Mouse (Mus musculus) adrenal gland, postnatal 25 days (tissue): ENCODE measurements around the gene Gps1. TPM values are rescaled to one million over a fixed set of nuclear protein-coding genes. Genes with fewer than 3 reads are reported as not detected.
"Not testable (repeated sequence)": the region's sequence is repeated elsewhere in the genome, so short reads cannot be mapped to it uniquely, and the experiment has no call there.

Source experiments
- DNase-seq: peaks from one replicate; pipeline ENCODE4 v3.0.0; 2021; ENCODE audit warnings: mixed read lengths
- long read RNA-seq: library from polyadenylated mRNA; stranded (forward); transcript quantifications from one replicate; pipeline ENCODE4 v2.0.0, GENCODE M21; 2021
- total RNA-seq: library from RNA; stranded (reverse); gene quantifications from 2 replicates; pipeline ENCODE4 v1.2.3, GENCODE M21; 2021

Gene Gps1
- 120 and 131 TPM in 2 replicates for total RNA-seq
- long read RNA-seq, transcript Gps1-207 (14 exons, 2,000 nt) = minor isoform, 67 of 292 reads
- long read RNA-seq, transcript Gps1-202 (14 exons, 1,827 nt) = major isoform, 159 of 292 reads
- long read RNA-seq, transcript Gps1-201 (13 exons, 1,925 nt) = minor isoform, 16 of 292 reads
- long read RNA-seq, transcript Gps1-208 (14 exons, 1,843 nt) = minor isoform, 18 of 292 reads
- long read RNA-seq, partial matches to known transcripts = 18 of 292 reads
- long read RNA-seq, other reads (novel, unspliced or antisense) = 14 of 292 reads

- peak; percentile 87 for DNase-seq
These were observed at the start of gene Gps1, which contains the start of gene Rfng for GRCm38 (mm10) chr11:120784064-120784791. TSS of gene Gps1 (plus strand) at chr11:120784272. TSS of gene Rfng (minus strand) at chr11:120784207.

GRCm38 (mm10) chr11:120736424-120736823, 47.6 kb upstream of the Gps1 start:
- no peak for DNase-seq

- peak; percentile 58 for DNase-seq
These were observed 43.1 kb upstream of the Gps1 start for GRCm38 (mm10) chr11:120740981-120741380.

GRCm38 (mm10) chr11:120744121-120744701, 39.9 kb upstream of the Gps1 start:
- no peak for DNase-seq

- DNase-seq = no peak
These were observed 36.1 kb upstream of the Gps1 start for GRCm38 (mm10) chr11:120747974-120748373.

- no peak for DNase-seq
These were observed 34.6 kb upstream of the Gps1 start for GRCm38 (mm10) chr11:120749430-120749829.

- DNase-seq = no peak
These were observed 32.5 kb upstream of the Gps1 start for GRCm38 (mm10) chr11:120751606-120752005.

DNA sequence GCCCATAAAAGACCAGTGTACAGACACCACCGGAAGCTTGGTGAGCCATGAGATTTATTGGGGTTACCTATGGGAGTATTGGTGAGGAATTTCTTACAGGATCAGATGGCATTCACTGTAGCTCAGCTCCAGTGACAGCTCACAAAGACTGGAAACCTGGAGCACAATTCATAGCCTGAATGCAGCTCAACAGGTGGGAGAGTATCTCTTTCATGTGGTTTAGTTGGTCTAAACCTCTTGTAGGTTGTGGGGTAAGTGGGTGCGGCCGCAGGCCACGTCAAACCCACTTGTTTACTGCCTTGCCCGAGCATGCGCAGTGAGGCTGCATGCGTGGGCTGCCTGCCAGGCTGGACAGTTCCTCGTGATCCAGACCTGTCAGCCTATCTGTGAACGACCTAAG, 23.8 kb upstream of the Gps1 start:
- no peak for DNase-seq

DNA sequence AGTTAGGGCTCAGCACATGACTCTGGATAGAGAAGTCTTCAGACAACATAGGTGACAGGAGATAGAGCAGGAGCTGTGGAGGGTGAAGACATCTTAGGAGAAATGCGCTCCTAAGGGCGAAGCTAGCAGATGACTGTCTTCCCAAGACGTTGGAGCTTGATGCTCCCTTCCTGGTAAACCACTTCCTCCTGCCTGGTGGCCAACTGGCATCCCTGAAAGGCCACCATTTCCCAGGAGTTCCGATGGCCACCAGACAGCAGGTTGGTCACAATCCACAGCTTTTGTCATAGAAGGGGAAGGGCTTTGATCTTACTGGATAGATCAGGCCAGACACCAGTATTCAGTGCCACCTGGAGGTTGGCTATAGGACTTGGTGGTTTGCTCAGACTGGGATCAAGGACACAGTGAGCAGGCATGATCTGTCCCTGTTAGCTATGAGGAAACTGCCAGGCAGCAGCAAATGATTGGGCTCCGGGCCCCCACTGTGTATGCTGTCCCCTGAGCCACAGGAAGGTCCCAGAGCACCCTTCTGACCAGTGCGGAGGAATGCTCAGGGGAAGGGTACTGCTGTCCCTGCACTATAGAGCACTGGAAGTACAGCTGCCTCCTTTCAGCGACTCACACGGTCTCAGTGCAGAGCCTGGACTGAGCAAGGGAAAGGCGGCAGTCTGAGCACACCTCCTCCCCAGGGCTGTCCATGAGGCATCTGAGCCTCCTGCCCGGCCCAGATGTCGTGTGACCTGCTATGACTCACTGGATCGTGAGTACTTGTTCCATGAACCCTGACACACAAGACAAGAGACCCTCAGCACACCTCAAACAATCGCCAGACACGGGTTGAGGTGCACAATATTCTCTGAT, 22.0 kb upstream of the Gps1 start:
- no peak for DNase-seq

DNA sequence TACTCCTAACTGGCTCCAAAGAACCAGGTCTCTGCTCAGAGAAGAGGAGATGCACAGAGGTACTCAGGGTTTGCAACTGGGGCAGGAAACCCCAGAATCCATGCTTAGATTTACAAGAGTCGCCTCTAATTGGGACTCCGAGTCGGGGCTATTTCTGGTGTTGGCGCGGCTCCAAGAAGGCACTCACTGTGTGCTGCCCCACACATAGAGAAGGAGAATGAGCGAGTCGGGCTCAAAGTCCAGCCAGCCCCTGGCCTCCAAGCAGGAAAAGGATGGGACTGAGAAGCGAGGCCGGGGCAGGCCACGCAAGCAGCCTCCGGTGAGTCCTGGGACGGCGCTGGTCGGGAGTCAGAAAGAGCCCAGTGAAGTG, 21.4 kb upstream of the Gps1 start, which contains the start of gene Hmga1b:
TSS of gene Hmga1b (plus strand) at position 123 of the 370 bp plus-strand sequence.
- not testable (repeated sequence) for DNase-seq

GRCm38 (mm10) chr11:120763121-120763999, 20.7 kb upstream of the Gps1 start:
- DNase-seq = not testable (repeated sequence)

GRCm38 (mm10) chr11:120767023-120767422, 17.0 kb upstream of the Gps1 start:
- not testable (repeated sequence) for DNase-seq

GRCm38 (mm10) chr11:120768206-120768605, 15.9 kb upstream of the Gps1 start:
- no peak for DNase-seq

DNA sequence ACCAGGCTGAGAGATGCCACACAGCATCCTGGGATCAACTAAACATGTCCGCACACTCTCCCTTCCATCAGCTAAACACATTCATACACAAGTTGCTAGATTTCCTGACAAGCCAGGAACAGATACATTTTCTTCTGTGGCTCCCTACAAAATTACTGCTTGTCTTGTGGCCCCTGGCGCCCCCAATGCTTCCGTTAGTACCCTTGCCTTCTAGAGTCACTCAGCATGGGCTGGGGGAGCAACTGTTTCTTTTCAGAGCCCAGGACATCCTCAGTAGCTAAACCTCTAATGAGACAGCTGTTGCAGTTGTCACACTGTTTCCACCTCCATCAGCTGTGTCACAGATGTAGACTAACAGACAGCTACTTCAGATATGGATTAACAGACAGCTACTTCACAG, 11.3 kb upstream of the Gps1 start:
- no peak for DNase-seq

DNA sequence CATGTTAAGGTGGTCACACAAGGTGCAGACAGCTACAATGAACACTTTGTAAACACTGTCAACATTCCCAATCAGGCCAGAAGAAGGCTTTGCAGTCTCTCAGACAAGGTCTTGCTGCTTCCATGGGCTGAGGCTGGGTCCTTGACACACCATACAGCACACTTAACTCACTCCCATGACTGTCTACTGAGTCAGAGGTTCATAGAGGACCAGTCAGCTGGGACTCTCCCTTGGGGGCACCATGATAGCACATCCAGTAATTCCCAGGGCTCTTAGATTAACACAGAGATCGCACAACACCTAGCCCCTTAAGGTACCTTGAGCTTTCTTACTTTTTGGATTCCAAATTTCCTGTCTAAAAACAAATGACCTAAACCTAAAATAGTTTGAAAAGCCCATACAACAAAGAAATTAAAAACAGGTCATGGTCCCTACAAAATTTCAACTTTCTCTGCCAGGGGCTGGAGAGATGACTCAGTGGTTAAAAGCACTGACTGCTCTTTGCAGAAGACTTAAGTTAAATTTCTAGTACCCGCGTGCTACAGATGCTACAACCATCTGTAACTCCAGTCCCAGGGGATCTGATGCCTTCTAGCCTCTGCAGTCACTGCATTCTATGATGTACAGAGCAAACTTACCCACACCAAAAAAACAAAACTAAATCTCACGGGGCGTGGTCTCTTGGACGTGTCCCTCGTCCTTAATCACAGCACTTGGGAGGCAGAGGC, 10.4 kb upstream of the Gps1 start:
- DNase-seq = no peak

- DNase-seq = peak; percentile 98
These were observed 8.2 kb upstream of the Gps1 start for GRCm38 (mm10) chr11:120775774-120776469.

GRCm38 (mm10) chr11:120777123-120777522, 6.9 kb upstream of the Gps1 start:
- no peak for DNase-seq

- DNase-seq = peak; percentile 0
These were observed 4.2 kb upstream of the Gps1 start for GRCm38 (mm10) chr11:120779876-120780275.

GRCm38 (mm10) chr11:120781361-120781760, 2.7 kb upstream of the Gps1 start:
- peak; percentile 0 for DNase-seq
